Mouse (Mus musculus): ENCODE measurements around the gene Asic5.

- TF ChIP-seq CTCF (IDR thresholded peaks at IDR 0.05; ENCODE audit: low read depth): no peak
- TF ChIP-seq EP300 (optimal IDR thresholded peaks at IDR 0.05): no peak
Measured at GRCm38 (mm10) chr3:82046087-82046486, 64.0 kb downstream of the Asic5 start.

Measured in stomach, postnatal 0 days (tissue).